Mouse (Mus musculus) E14TG2a.4 (cell line): ENCODE results near the gene Il1b.

ENCODE experiments used
- H3K27me3 ChIP-seq: 2 replicates; pipeline ENCODE4 v1.6.1; 2014; ENCODE audit warnings: low read length, control low read depth; ENCODE audit not compliant: insufficient read depth
- H3K36me3 ChIP-seq: 2 replicates; pipeline ENCODE4 v1.6.1; 2014; ENCODE audit warnings: low read length, control low read depth; ENCODE audit not compliant: insufficient read depth
- H3K4me1 ChIP-seq: replicated peaks from 2 replicates; pipeline ENCODE4 v1.6.1; 2014; ENCODE audit warnings: low read depth, low read length, control low read depth
- H3K4me3 ChIP-seq: replicated peaks from 2 replicates; pipeline ENCODE4 v1.5.1; 2014; ENCODE audit warnings: mild to moderate bottlenecking, low read length
- H3K9me3 ChIP-seq: 2 replicates; pipeline ENCODE4 v1.6.1; 2014; ENCODE audit warnings: low read length, control low read depth
- CTCF ChIP-seq: conservative IDR thresholded peaks from 2 replicates; pipeline ENCODE4 v1.5.1; 2014; ENCODE audit warnings: low read length
- NANOG ChIP-seq: IDR thresholded peaks from 2 replicates; pipeline ENCODE4 v1.6.1; 2014; ENCODE audit warnings: borderline replicate concordance, low read length, mixed read lengths
- POU5F1 ChIP-seq: IDR thresholded peaks from 2 replicates; pipeline ENCODE4 v1.6.1; 2014; ENCODE audit warnings: low read length, borderline replicate concordance

The Il1b gene

DNA sequence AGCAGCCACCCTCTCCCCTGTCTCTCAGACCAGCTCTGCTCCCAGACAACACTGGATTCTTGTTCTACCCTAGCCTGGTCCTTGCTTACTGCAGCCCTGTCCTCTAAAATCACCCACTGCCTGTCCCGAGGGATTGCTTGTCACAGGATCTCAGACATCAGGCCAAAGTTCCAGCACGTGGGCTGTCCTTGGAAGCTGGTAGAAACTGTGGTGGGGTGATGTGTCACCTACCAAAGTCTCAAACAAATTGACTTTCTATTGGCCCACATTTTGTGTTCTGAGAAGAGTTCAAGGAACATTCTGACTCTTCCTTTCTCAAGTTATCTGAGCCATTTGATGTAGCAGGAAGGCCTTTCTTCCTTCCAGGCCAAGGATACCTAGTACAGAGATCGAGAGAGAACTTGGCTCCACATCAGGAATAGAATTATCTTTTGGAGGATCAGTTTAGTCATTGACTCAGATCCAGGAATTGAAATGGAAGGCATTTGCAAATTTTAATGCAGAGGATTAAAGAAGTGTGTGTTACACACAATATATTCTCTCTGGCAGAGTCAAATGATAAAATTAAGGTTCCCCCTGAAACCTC, 9.9 kb downstream of the Il1b start:
- no peaks in the 10 kb centered on the region for H3K36me3 ChIP-seq
- no peak overlapping the region for H3K4me3 ChIP-seq
- H3K27me3 ChIP-seq: no peaks in the 10 kb centered on the region
- TF ChIP-seq NANOG: no peak
- no peak for TF ChIP-seq CTCF
- no peaks in the 10 kb centered on the region for H3K4me1 ChIP-seq
- H3K9me3 ChIP-seq: peaks cover 43% of the 10 kb centered on the region

DNA sequence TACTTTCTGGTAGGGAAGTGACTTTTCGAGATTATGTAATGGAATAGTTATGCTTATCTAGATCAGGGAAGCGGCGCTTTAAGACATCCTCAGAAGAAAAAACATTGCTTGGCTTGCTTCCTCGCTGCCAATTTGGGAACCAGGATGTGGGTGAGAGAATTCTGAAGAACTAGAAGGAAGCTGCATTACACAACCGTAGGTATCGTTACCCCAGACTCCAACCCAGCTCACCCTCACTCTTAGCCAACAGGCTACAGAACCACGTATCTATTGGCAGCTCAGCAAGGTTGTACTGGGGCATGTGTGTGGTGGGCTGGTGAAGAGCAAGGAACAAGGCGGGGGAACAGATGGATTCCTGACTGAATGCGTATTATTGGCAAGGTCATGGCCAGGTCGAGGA, 10.7 kb downstream of the Il1b start:
- H3K27me3 ChIP-seq: no peaks in the 10 kb centered on the region
- H3K9me3 ChIP-seq: peaks cover 46% of the 10 kb centered on the region
- TF ChIP-seq NANOG: no peak
- TF ChIP-seq POU5F1: no peak
- TF ChIP-seq CTCF: no peak
- H3K36me3 ChIP-seq: no peaks in the 10 kb centered on the region
- no peak overlapping the region for H3K4me3 ChIP-seq
- H3K4me1 ChIP-seq: no peaks in the 10 kb centered on the region

DNA sequence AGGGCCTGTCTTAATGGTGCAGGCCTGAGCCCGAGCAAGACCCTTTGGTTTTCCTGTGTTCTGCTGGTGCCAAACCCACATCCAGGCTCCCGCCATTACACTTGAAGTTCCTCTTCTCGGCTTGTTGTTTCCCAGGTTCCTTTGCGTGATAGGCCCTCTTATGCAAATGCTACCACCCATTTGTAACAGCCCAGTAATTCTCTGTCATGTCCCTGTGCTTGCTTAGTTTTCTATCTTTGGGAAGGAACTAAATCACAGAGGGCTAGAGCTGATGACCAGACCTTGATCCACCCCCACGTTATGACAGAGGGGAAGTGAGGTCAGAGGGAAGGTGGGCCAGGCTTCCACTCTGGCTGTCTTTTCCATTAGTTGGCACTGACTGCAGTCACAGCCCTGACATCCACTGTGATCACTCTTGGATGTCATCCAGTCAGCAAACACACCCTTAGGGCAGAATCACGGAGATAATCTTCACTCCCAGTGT, 32.8 kb downstream of the Il1b start:
- Histone ChIP-seq H3K9me3 (peaks cover 15% of the 10 kb centered on the region), H3K27me3 (no peaks in the 10 kb centered on the region), H3K4me3 (no peak overlapping the region), H3K4me1 (peaks cover 19% of the 10 kb centered on the region), H3K36me3 (no peaks in the 10 kb centered on the region)
- TF ChIP-seq POU5F1: no peak
- no peak for TF ChIP-seq CTCF
- TF ChIP-seq NANOG: no peak

DNA sequence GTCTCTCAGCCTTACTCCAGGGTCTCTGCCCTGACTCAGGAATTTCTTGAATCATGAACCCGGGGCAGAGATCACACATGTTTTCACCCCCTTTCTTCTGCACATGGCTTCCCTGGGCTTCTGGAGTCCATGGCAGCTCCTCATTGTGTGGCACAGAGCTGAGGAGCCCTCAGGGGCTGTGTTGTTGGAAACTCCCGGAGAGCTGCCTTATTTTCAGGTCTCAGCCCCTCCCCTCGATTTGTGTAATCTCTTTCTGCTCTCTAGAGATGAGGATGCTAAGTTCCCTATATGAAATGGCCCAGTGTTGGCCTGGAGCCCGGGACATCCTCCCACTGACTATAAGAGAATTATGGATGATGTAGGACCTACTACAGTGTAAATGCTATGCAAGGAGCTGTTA, 37.5 kb downstream of the Il1b start:
- TF ChIP-seq CTCF (no peak), POU5F1 (no peak), NANOG (no peak)
- H3K36me3 ChIP-seq: no peaks in the 10 kb centered on the region
- H3K9me3 ChIP-seq: no peaks in the 10 kb centered on the region
- H3K4me3 ChIP-seq: no peak overlapping the region
- H3K4me1 ChIP-seq: peaks cover 21% of the 10 kb centered on the region
- peaks cover 3% of the 10 kb centered on the region; the same call in 1 of the 2 replicates for H3K27me3 ChIP-seq

DNA sequence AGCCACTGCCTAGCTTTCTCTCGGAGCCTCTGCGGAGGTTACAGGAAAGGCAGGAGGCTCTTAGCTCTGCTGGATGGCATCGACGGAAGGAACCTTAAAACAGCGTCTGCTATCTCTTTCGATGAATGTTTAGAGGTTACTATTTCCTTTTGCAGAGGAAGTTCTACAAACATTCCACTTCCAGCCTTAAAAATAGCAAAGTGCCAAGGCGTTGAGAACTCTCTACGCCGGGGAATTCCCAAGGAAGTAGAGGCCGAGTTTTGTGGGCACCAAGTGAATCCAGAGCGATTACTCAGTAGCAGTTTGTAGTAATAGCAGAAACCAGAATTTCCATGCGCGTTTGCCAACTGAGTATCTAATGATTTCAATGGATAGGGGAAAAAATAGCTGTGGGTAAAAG, 40.4 kb downstream of the Il1b start:
- Histone ChIP-seq H3K4me1 (peaks cover 10% of the 10 kb centered on the region), H3K4me3 (no peak overlapping the region), H3K9me3 (no peaks in the 10 kb centered on the region), H3K27me3 (peaks cover 3% of the 10 kb centered on the region; the same call in 1 of the 2 replicates), H3K36me3 (no peaks in the 10 kb centered on the region)
- TF ChIP-seq CTCF (no peak), POU5F1 (no peak), NANOG (no peak)

DNA sequence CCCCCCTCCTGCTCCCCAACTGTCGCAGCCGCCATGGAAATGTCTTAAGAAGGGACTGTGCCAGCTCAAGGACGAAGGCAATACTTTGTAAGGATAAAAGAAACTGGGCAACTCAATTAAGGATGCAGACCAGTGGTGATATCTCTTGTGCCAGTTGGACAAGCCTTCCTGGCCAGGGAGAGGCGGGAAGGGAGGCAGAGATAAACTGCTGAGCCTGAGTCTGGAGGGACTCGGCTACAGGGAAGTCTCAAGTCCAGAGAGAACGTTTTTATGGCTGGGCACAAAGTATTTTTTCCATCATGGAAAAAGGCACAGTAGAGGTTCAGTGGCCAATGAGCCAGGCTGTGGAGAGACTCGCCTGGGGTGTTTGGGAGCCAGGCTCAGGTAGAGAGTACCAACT, 40.9 kb downstream of the Il1b start:
- H3K9me3 ChIP-seq: no peaks in the 10 kb centered on the region
- H3K36me3 ChIP-seq: no peaks in the 10 kb centered on the region
- TF ChIP-seq NANOG: no peak
- no peak for TF ChIP-seq CTCF
- TF ChIP-seq POU5F1: no peak
- H3K4me1 ChIP-seq: peaks cover 10% of the 10 kb centered on the region
- no peak overlapping the region for H3K4me3 ChIP-seq
- H3K27me3 ChIP-seq: peaks cover 3% of the 10 kb centered on the region; the same call in 1 of the 2 replicates

DNA sequence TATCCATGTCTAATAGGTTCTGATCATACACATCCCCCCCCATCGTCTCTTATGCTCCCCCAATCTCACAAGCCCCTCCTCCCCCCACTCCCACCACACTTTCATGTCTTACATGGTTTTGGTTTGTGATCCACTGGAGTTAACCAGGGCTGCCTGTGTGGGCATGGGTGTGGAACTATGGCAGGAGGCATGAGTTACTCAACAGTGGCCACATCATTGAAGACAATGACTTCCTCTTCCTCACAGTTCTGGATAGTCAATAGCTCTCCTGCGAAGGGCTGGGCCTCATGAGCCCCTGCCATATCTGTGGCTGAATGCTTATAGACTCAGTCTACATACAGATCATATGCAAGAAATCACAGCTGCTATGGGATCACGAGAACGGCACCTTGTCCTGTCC, 42.7 kb downstream of the Il1b start:
- H3K27me3 ChIP-seq: peaks cover 3% of the 10 kb centered on the region; the same call in 1 of the 2 replicates
- no peak for TF ChIP-seq NANOG
- TF ChIP-seq CTCF: no peak
- TF ChIP-seq POU5F1: no peak
- no peak overlapping the region for H3K4me3 ChIP-seq
- H3K36me3 ChIP-seq: no peaks in the 10 kb centered on the region
- H3K4me1 ChIP-seq: peaks cover 3% of the 10 kb centered on the region
- no peaks in the 10 kb centered on the region for H3K9me3 ChIP-seq

DNA sequence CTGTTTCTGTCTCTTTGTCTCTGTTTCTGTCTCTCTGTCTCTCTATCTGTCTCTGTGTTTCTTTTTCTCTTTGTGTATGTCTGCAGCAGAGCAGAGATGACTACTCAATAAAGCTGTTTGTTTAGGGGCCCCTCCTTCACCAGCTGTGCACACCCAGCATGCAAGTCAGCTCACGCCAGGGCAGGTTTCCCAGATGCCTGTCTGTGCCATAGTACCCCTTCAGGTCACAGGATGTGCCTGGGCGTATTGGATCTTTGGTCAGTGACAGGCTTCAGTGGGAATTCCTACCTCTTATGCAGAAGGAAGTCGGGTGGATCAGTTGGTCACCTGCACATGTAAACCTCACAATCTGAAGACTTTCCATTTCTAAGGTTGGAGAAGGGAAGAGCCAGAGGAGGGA, 46.7 kb downstream of the Il1b start:
- Histone ChIP-seq H3K4me1 (no peaks in the 10 kb centered on the region), H3K36me3 (no peaks in the 10 kb centered on the region), H3K9me3 (no peaks in the 10 kb centered on the region), H3K27me3 (no peaks in the 10 kb centered on the region), H3K4me3 (no peak overlapping the region)
- TF ChIP-seq CTCF (no peak), POU5F1 (no peak), NANOG (no peak)

DNA sequence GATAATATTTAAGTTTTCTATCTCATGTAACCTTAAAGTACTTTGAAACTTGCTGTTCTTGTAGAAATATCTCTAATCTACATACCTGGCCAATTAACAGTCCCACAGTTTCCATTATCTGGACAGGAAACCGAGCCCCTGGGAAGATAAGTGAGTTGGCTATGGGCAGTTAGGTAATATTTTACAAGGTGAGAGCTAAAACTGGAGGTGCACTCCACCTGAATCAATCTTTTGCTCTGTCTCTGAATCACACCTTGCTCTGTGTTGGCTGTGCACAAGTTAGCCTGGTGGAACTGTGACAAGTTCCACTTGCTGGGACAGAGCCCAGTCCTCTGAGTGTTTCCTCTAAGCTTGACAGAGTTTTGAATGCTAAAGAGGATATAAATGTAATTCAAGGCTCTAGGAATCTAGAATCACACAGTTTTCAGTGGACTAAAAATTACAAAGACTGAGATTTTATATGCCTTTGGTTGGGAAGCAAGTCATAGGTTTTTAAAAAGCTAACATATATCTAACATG, 48.8 kb downstream of the Il1b start:
- Histone ChIP-seq H3K4me3 (no peak overlapping the region), H3K27me3 (no peaks in the 10 kb centered on the region), H3K9me3 (no peaks in the 10 kb centered on the region), H3K36me3 (no peaks in the 10 kb centered on the region), H3K4me1 (peaks cover 10% of the 10 kb centered on the region)
- TF ChIP-seq CTCF (no peak), NANOG (no peak), POU5F1 (no peak)
